ENCODE assay signal across 18 mouse cellular contexts in genomic region chr10:42630596-42631355, GRCm38 (mm10). TPM values are rescaled to one million over a fixed set of nuclear protein-coding genes. Genes with fewer than 3 reads are reported as not detected.
DNase-seq lines count a peak whose midpoint lies in the region; ATAC-seq and TF ChIP-seq lines count a peak whose summit lies in the region.
"Had no signal": no experiment of that assay in that cellular context is flagged by ENCODE, and none has a peak within 500 bp of the region (broad histone marks: within the 10 kb centered on the region; RNA-seq: fewer than 3 reads in every experiment).

No protein-coding gene starts in this region.

- no peak; the same call in 1 of the 2 replicates for ATAC-seq in forebrain, postnatal 0 days
- no peak for ATAC-seq in activated CD4-positive, CD25-positive, alpha-beta regulatory T cell, adult 4 months
- ATAC-seq in kidney, embryonic 16.5 days (ENCODE audit: low FRiP score, low TSS enrichment): no peak

- TF ChIP-seq CTCF in layer of hippocampus, adult 2 months (conservative IDR thresholded peaks at IDR 0.05): no peak
- no peak for TF ChIP-seq CTCF in forebrain, postnatal 0 days (IDR thresholded peaks at IDR 0.05; ENCODE audit: low read depth)

- no peak overlapping the region for H3K4me2 ChIP-seq in forebrain, postnatal 0 days (ENCODE audit: low read depth)
- no peak overlapping the region for H3K4me2 ChIP-seq in kidney, embryonic 16.5 days (replicated peaks; ENCODE audit: low read depth, low read length)

- no peak for DNase-seq in layer of hippocampus, adult 2 months (ENCODE audit: low spot score in 2 of 2)
- no peak for DNase-seq in layer of hippocampus, adult 8-10 months (ENCODE audit: low spot score in 2 of 2)
- peak; percentile 61 for DNase-seq in embryonic facial prominence, embryonic 10.5 days (ENCODE audit: low spot score)
- DNase-seq in forebrain, postnatal 0 days: peak; percentile 52
- DNase-seq in retina, embryonic 14.5 days (ENCODE audit: low spot score): peak; percentile 76
- no peak for DNase-seq in ovary, postnatal 14 days (ENCODE audit: low spot score)
- DNase-seq: adrenal gland, postnatal 14 days; cerebellum, postnatal 10 days; heart, adult 18-20 months; kidney, postnatal 4 days; lung, adult 2 months; spleen, adult 18-20 months; thymus, postnatal 25 days had no signal

- H3K9ac ChIP-seq in forebrain, postnatal 0 days: no peak overlapping the region
- H3K9ac ChIP-seq in kidney, embryonic 16.5 days (replicated peaks; ENCODE audit: low read length): no peak overlapping the region

- H3K9me3 ChIP-seq in embryonic facial prominence, embryonic 10.5 days: no peaks in the 10 kb centered on the region
- H3K9me3 ChIP-seq in forebrain, postnatal 0 days (ENCODE audit: low read length): no peaks in the 10 kb centered on the region
- no peaks in the 10 kb centered on the region for H3K9me3 ChIP-seq in kidney, embryonic 16.5 days (ENCODE audit: low read length)

- no peak overlapping the region for H3K4me3 ChIP-seq in layer of hippocampus, adult 2 months
- 0 out of 2 replicates have a peak overlapping the region, but pooled peaks have one; percentile 5 for H3K4me3 ChIP-seq in embryonic facial prominence, embryonic 10.5 days
- no peak overlapping the region for H3K4me3 ChIP-seq in forebrain, postnatal 0 days (ENCODE audit: low read depth, low read length)
- no peak overlapping the region for H3K4me3 ChIP-seq in kidney, embryonic 16.5 days (ENCODE audit: low read length)

- peaks cover 100% of the 10 kb centered on the region for H3K27me3 ChIP-seq in embryonic facial prominence, embryonic 10.5 days (replicated peaks; ENCODE audit: low read depth, poor library complexity, severe bottlenecking)
- H3K27me3 ChIP-seq in forebrain, postnatal 0 days (ENCODE audit: insufficient read depth, low read length): peaks cover 32% of the 10 kb centered on the region
- peaks cover 93% of the 10 kb centered on the region for H3K27me3 ChIP-seq in kidney, embryonic 16.5 days (ENCODE audit: insufficient read depth, low read length)

- no peaks in the 10 kb centered on the region for H3K36me3 ChIP-seq in embryonic facial prominence, embryonic 10.5 days (replicated peaks)
- no peaks in the 10 kb centered on the region for H3K36me3 ChIP-seq in forebrain, postnatal 0 days (ENCODE audit: insufficient read depth)
- no peaks in the 10 kb centered on the region for H3K36me3 ChIP-seq in kidney, embryonic 16.5 days (ENCODE audit: insufficient read depth, low read length)

- peaks cover 53% of the 10 kb centered on the region for H3K4me1 ChIP-seq in embryonic facial prominence, embryonic 10.5 days
- H3K4me1 ChIP-seq in forebrain, postnatal 0 days (ENCODE audit: insufficient read depth): peaks cover 13% of the 10 kb centered on the region; the same call in 1 of the 2 replicates
- H3K4me1 ChIP-seq in kidney, embryonic 16.5 days (ENCODE audit: insufficient read depth, low read length): peaks cover 21% of the 10 kb centered on the region

- H3K27ac ChIP-seq in layer of hippocampus, adult 2 months: peak overlapping the region; percentile 43; the same call in 1 of the 2 replicates
- no peak overlapping the region for H3K27ac ChIP-seq in embryonic facial prominence, embryonic 10.5 days (replicated peaks)
- no peak overlapping the region for H3K27ac ChIP-seq in forebrain, postnatal 0 days (ENCODE audit: low read depth, low read length)
- H3K27ac ChIP-seq in kidney, embryonic 16.5 days (ENCODE audit: low read length): no peak overlapping the region

- under 1% methylated on average over 19 of the region's 19 CpGs for WGBS in embryonic facial prominence, embryonic 10.5 days
- WGBS in forebrain, postnatal 0 days: 9% methylated on average over 19 of the region's 19 CpGs
- WGBS in kidney, embryonic 16.5 days: 3% methylated on average over 19 of the region's 19 CpGs

RNA-seq across cellular contexts. Expression of gene Ostm1, which starts 47.2 kb away (rescaled TPM):
- 10 to 100 TPM; 53.0 to 54.7 TPM for total RNA-seq in layer of hippocampus, adult 2 months (2021)
- total RNA-seq in layer of hippocampus, adult 8-10 months (2022): 10 to 100 TPM; 53.4 to 60.1 (median 55.3) TPM
- 15.4 and 15.7 TPM in 2 replicates for polyA plus RNA-seq in embryonic facial prominence, embryonic 10.5 days (2016; fragmentation: Nextera tagmentation; extraction: Ambion mirVana)
- 42.9 and 44.6 TPM in 2 replicates for total RNA-seq in forebrain, postnatal 0 days (2014; rRNA removed)
- 35.2 and 39.2 TPM in 2 replicates for polyA plus RNA-seq in forebrain, postnatal 0 days (2015; fragmentation: Nextera tagmentation; extraction: Ambion mirVana)
- polyA plus RNA-seq in activated CD4-positive, CD25-positive, alpha-beta regulatory T cell, adult 4 months (2017; shearing (Covaris generic)): 10 to 100 TPM; 35.5 to 46.7 TPM
- polyA plus RNA-seq in kidney, embryonic 16.5 days (2015; fragmentation: Nextera tagmentation; extraction: Ambion mirVana): 18.2 and 18.5 TPM in 2 replicates

RNA-seq across cellular contexts. Expression of gene Nr2e1, which starts 47.3 kb away (rescaled TPM):
- 10 to 100 TPM; 13.7 to 15.2 TPM for total RNA-seq in layer of hippocampus, adult 2 months (2021)
- 10 to 100 TPM; 14.7 to 17.3 (median 16.0) TPM for total RNA-seq in layer of hippocampus, adult 8-10 months (2022)
- 10.4 and 11.5 TPM in 2 replicates for polyA plus RNA-seq in embryonic facial prominence, embryonic 10.5 days (2016; fragmentation: Nextera tagmentation; extraction: Ambion mirVana)
- 3.9 and 6.2 TPM in 2 replicates for total RNA-seq in forebrain, postnatal 0 days (2014; rRNA removed)
- 8.3 and 10.2 TPM in 2 replicates for polyA plus RNA-seq in forebrain, postnatal 0 days (2015; fragmentation: Nextera tagmentation; extraction: Ambion mirVana)
- polyA plus RNA-seq in activated CD4-positive, CD25-positive, alpha-beta regulatory T cell, adult 4 months (2017; shearing (Covaris generic)): not detected
- 0.14 TPM in 1 of 2 replicates, not detected in the other for polyA plus RNA-seq in kidney, embryonic 16.5 days (2015; fragmentation: Nextera tagmentation; extraction: Ambion mirVana)
- total RNA-seq: adrenal gland, postnatal 14 days; heart, adult 18-20 months had no signal
- polyA plus RNA-seq: heart, embryonic 16.5 days; intestine, embryonic 14.5 days; lung, adult 2 months; stomach, embryonic 16.5 days had no signal

Comparison
In these comparisons a context has a peak if more than half of its experiments do, and no peak if none do; other contexts are left out.
1. DNase-seq: peak in embryonic facial prominence, embryonic 10.5 days (single experiment), forebrain, postnatal 0 days (single experiment) and retina, embryonic 14.5 days (single experiment); none in layer of hippocampus, adult 2 months (0 of 2), layer of hippocampus, adult 8-10 months (0 of 2) and ovary, postnatal 14 days (single experiment).